14 mouse cellular contexts compared by ENCODE assay signal in the genomic region with DNA sequence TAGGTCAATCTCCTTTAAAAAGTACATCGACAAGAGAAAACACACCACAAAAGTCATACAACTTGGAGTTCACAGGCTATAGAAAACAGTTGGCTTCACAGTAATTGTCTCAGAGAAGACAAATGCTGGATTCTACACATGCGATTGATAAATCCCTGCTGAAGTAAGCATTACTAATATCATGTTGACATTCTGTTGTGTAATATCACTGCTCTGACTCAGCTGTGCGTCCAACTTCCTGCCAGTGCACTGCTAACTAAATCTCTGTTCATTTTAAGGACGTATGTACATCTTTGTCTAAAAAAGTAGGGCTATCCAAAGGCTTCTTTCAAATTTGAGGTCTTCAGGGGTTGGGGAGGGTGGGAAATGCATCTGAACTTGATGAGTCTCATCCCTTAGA. TPM values are rescaled to one million over a fixed set of nuclear protein-coding genes. Genes with fewer than 3 reads are reported as not detected.
"Had no signal": no experiment of that assay in that cellular context is flagged by ENCODE, and none has a peak within 500 bp of the region (broad histone marks: within the 10 kb centered on the region; RNA-seq: fewer than 3 reads in every experiment).

No protein-coding gene starts in this region.

- H3K9me3 ChIP-seq: limb, embryonic 15.5 days; neural tube, embryonic 12.5 days had no signal

- ATAC-seq: midbrain, embryonic 13.5 days had no signal

- H3K36me3 ChIP-seq: neural tube, embryonic 12.5 days had no signal

- DNase-seq: kidney, adult 11 months; kidney, adult 9 months; kidney, postnatal 14 days; layer of hippocampus, postnatal 36 days; lung, adult 18-20 months; lung, postnatal 36 days; right cerebral cortex, postnatal 4 days; spleen, adult 18-20 months; thymus, adult 2 months; thymus, postnatal 25 days had no signal

- H3K4me3 ChIP-seq: limb, embryonic 15.5 days; midbrain, embryonic 13.5 days; neural tube, embryonic 12.5 days had no signal

- H3K4me2 ChIP-seq: limb, embryonic 15.5 days; midbrain, embryonic 13.5 days; neural tube, embryonic 12.5 days had no signal

- H3K9ac ChIP-seq: limb, embryonic 15.5 days; midbrain, embryonic 13.5 days; neural tube, embryonic 12.5 days had no signal

- H3K27me3 ChIP-seq: limb, embryonic 15.5 days had no signal

- H3K27ac ChIP-seq: limb, embryonic 15.5 days; midbrain, embryonic 13.5 days; neural tube, embryonic 12.5 days had no signal

RNA-seq across cellular contexts. Expression of gene Vangl1, which starts 17.1 kb away (rescaled TPM):
- total RNA-seq: neutrophil, adult 5-6 weeks had no signal
